In genomic region chr10:76665551-76665950, GRCm38 (mm10) we compare ENCODE assay signal across 26 mouse cellular contexts. TPM values are rescaled to one million over a fixed set of nuclear protein-coding genes. Genes with fewer than 3 reads are reported as not detected.
A peak's percentile ranks its signal among the peaks of the same experiment; 100 is the strongest.
DNase-seq lines count a peak whose midpoint lies in the region; ATAC-seq and TF ChIP-seq lines count a peak whose summit lies in the region.
"Had no signal": no experiment of that assay in that cellular context is flagged by ENCODE, and none has a peak within 500 bp of the region (broad histone marks: within the 10 kb centered on the region; RNA-seq: fewer than 3 reads in every experiment).

No protein-coding gene starts in this region.

- no peak overlapping the region for H3K4me3 ChIP-seq in gastrocnemius, adult 2 months
- H3K4me3 ChIP-seq in liver, postnatal 0 days (ENCODE audit: low read depth, low read length), result no peak overlapping the region
- H3K4me3 ChIP-seq in liver, embryonic 12.5 days, result no peak overlapping the region
- H3K4me3 ChIP-seq in lung, postnatal 0 days (ENCODE audit: low read depth, low read length), result no peak overlapping the region
- H3K4me3 ChIP-seq: heart, embryonic 15.5 days; hindbrain, embryonic 12.5 days; kidney, embryonic 15.5 days; layer of hippocampus, adult 2 months; limb, embryonic 13.5 days; megakaryocyte, embryonic 14.5 days; midbrain, embryonic 12.5 days; neural tube, embryonic 13.5 days had no signal

- peaks cover 12% of the 10 kb centered on the region for H3K9me3 ChIP-seq in liver, postnatal 0 days (ENCODE audit: low read length)
- 0 out of 2 replicates have a peak, but pooled peaks cover 4% of the 10 kb centered on the region for H3K9me3 ChIP-seq in liver, embryonic 12.5 days (replicated peaks)
- H3K9me3 ChIP-seq in lung, postnatal 0 days (ENCODE audit: low read length), result no peaks in the 10 kb centered on the region
- H3K9me3 ChIP-seq: G1E; kidney, embryonic 15.5 days had no signal

- intact Hi-C loops in gastrocnemius, adult 2 months (cut with DNase I), result loop anchor here (2.0 kb wide), 1 partner anchor 33 kb away; no protein-coding TSS in a partner anchor
- intact Hi-C loops in gastrocnemius, postnatal 14 days (cut with DNase I; ENCODE audit: low total_unique reads), result no loop called here

- 90% methylated on average over 11 of the region's 11 CpGs for WGBS in liver, postnatal 0 days (ENCODE audit: insufficient replicate concordance)
- WGBS in liver, embryonic 12.5 days (ENCODE audit: insufficient replicate concordance), result 80% methylated on average over 11 of the region's 11 CpGs
- 90% methylated on average over 11 of the region's 11 CpGs for WGBS in lung, postnatal 0 days

- no peak overlapping the region for H3K9ac ChIP-seq in liver, postnatal 0 days (replicated peaks)
- H3K9ac ChIP-seq in liver, embryonic 12.5 days, result no peak overlapping the region
- no peak overlapping the region for H3K9ac ChIP-seq in lung, postnatal 0 days (replicated peaks; ENCODE audit: low read depth)
- H3K9ac ChIP-seq: heart, embryonic 15.5 days; hindbrain, embryonic 12.5 days; kidney, embryonic 15.5 days; limb, embryonic 13.5 days; midbrain, embryonic 12.5 days; neural tube, embryonic 13.5 days had no signal

- no peak for DNase-seq in gastrocnemius, adult 2 months
- DNase-seq in gastrocnemius, postnatal 14 days, result no peak
- DNase-seq in liver, postnatal 0 days, result peak; percentile 4
- no peak for DNase-seq in lung, postnatal 0 days (ENCODE audit: low spot score)
- no peak for DNase-seq in lung, postnatal 14 days
- DNase-seq in layer of hippocampus, postnatal 10 days (ENCODE audit: low spot score in 2 of 2), result no peak
- DNase-seq: adrenal gland, adult 8-10 months; kidney, adult 18-20 months; kidney, postnatal 36 days; lung, postnatal 36 days; right cerebral cortex, postnatal 14 days; thymus, adult 18-20 months; thymus, postnatal 25 days had no signal

- no peaks in the 10 kb centered on the region for H3K27me3 ChIP-seq in liver, postnatal 0 days (ENCODE audit: insufficient read depth, low read length)
- no peaks in the 10 kb centered on the region for H3K27me3 ChIP-seq in liver, embryonic 12.5 days (replicated peaks)
- no peaks in the 10 kb centered on the region for H3K27me3 ChIP-seq in lung, postnatal 0 days (replicated peaks; ENCODE audit: insufficient read depth, low read length)
- H3K27me3 ChIP-seq: heart, embryonic 15.5 days; hindbrain, embryonic 12.5 days; kidney, embryonic 15.5 days; limb, embryonic 13.5 days; midbrain, embryonic 12.5 days; neural tube, embryonic 13.5 days had no signal

- TF ChIP-seq EP300 in liver, postnatal 0 days (IDR thresholded peaks at IDR 0.05; ENCODE audit: low read depth), result no peak
- TF ChIP-seq EP300 in lung, postnatal 0 days (IDR thresholded peaks at IDR 0.05), result no peak

- TF ChIP-seq CTCF in gastrocnemius, adult 2 months (IDR thresholded peaks at IDR 0.05), result no peak
- TF ChIP-seq CTCF in liver, postnatal 0 days (IDR thresholded peaks at IDR 0.05; ENCODE audit: low read depth), result no peak
- TF ChIP-seq CTCF in lung, postnatal 0 days (IDR thresholded peaks at IDR 0.05), result no peak

- H3K4me2 ChIP-seq in liver, postnatal 0 days (ENCODE audit: low read depth, low read length), result no peak overlapping the region
- H3K4me2 ChIP-seq in liver, embryonic 12.5 days, result no peak overlapping the region
- H3K4me2 ChIP-seq in lung, postnatal 0 days (replicated peaks; ENCODE audit: low read depth, low read length), result no peak overlapping the region
- H3K4me2 ChIP-seq: heart, embryonic 15.5 days; hindbrain, embryonic 12.5 days; kidney, embryonic 15.5 days; limb, embryonic 13.5 days; liver, embryonic 11.5 days; midbrain, embryonic 12.5 days; neural tube, embryonic 13.5 days had no signal

- ATAC-seq in liver, postnatal 0 days, result no peak
- ATAC-seq in liver, embryonic 12.5 days, result no peak
- no peak for ATAC-seq in lung, postnatal 0 days
- ATAC-seq: forebrain, embryonic 14.5 days; hindbrain, postnatal 0 days had no signal

- H3K27ac ChIP-seq in gastrocnemius, adult 2 months, result peak overlapping the region; percentile 81
- H3K27ac ChIP-seq in liver, postnatal 0 days (ENCODE audit: low read depth), result no peak overlapping the region
- no peak overlapping the region for H3K27ac ChIP-seq in liver, embryonic 12.5 days
- peak overlapping the region; percentile 78; the same call in 1 of the 2 replicates for H3K27ac ChIP-seq in lung, postnatal 0 days (ENCODE audit: low read length)
- H3K27ac ChIP-seq: hindbrain, embryonic 12.5 days; hindbrain, postnatal 0 days; layer of hippocampus, adult 2 months; limb, embryonic 13.5 days; midbrain, embryonic 12.5 days; neural tube, embryonic 13.5 days had no signal

- no peaks in the 10 kb centered on the region for H3K36me3 ChIP-seq in liver, postnatal 0 days (replicated peaks; ENCODE audit: insufficient read depth, low read length)
- no peaks in the 10 kb centered on the region for H3K36me3 ChIP-seq in liver, embryonic 12.5 days
- H3K36me3 ChIP-seq in lung, postnatal 0 days (ENCODE audit: insufficient read depth, low read length), result no peaks in the 10 kb centered on the region
- H3K36me3 ChIP-seq: G1E; heart, embryonic 15.5 days; hindbrain, embryonic 12.5 days; kidney, embryonic 15.5 days; limb, embryonic 13.5 days; midbrain, embryonic 12.5 days; neural tube, embryonic 13.5 days had no signal

- no peaks in the 10 kb centered on the region for H3K4me1 ChIP-seq in liver, postnatal 0 days (ENCODE audit: insufficient read depth)
- H3K4me1 ChIP-seq in liver, embryonic 12.5 days, result no peaks in the 10 kb centered on the region
- H3K4me1 ChIP-seq in lung, postnatal 0 days (ENCODE audit: insufficient read depth, low read depth, low read length), result no peaks in the 10 kb centered on the region
- H3K4me1 ChIP-seq: heart, embryonic 15.5 days; hindbrain, embryonic 12.5 days; limb, embryonic 13.5 days; midbrain, embryonic 12.5 days; neural tube, embryonic 13.5 days had no signal

RNA-seq across cellular contexts. Expression of gene Col6a2, which starts 42.1 kb away (rescaled TPM):
- total RNA-seq in gastrocnemius, adult 2 months (2021), result 10 to 100 TPM; 28.5 to 59.5 TPM
- total RNA-seq in gastrocnemius, postnatal 14 days (2021), result 100 to 1,000 TPM; 236 to 279 TPM
- 5.9 and 6.2 TPM in 2 replicates for polyA plus RNA-seq in liver, postnatal 0 days (2015; fragmentation: Nextera tagmentation; extraction: Ambion mirVana)
- polyA plus RNA-seq in liver, embryonic 12.5 days (2016; fragmentation: Nextera tagmentation; extraction: Ambion mirVana), result 14.4 and 16.6 TPM in 2 replicates
- 242 and 272 TPM in 2 replicates for polyA plus RNA-seq in lung, postnatal 0 days (2015; fragmentation: Nextera tagmentation; extraction: Ambion mirVana)
- 10 to 100 TPM; 15.6 to 17.8 TPM for total RNA-seq in layer of hippocampus, postnatal 10 days (2021)
- polyA plus RNA-seq: G1E had no signal

Comparison
In these comparisons a context has a peak if more than half of its experiments do, and no peak if none do; other contexts are left out.
1. H3K27ac ChIP-seq: peak in gastrocnemius, adult 2 months (single experiment) and lung, postnatal 0 days (single experiment); none in liver, postnatal 0 days (single experiment) and liver, embryonic 12.5 days (single experiment).